Mouse (Mus musculus): ENCODE measurements around the gene Nr4a1. TPM values are rescaled to one million over a fixed set of nuclear protein-coding genes. Genes with fewer than 3 reads are reported as not detected.

The Nr4a1 gene
- total RNA-seq (2014; fragmentation: Nextera tagmentation), result 1.4 and 4.0 TPM in 2 replicates
- 2.4 and 4.1 TPM in 2 replicates for total RNA-seq (2017)

GRCm38 (mm10) chr15:101253886-101254795 is at the start of gene Nr4a1:
TSS of gene Nr4a1 (plus strand) at chr15:101254269.
- peak; percentile 60 for ATAC-seq (replicated peaks; ENCODE audit: poor library complexity, severe bottlenecking)

- ATAC-seq (replicated peaks; ENCODE audit: poor library complexity, severe bottlenecking), result no peak
Observed at GRCm38 (mm10) chr15:101204781-101205180, 49.3 kb upstream of the Nr4a1 start.

GRCm38 (mm10) chr15:101210228-101210627 is 43.8 kb upstream of the Nr4a1 start:
- ATAC-seq (replicated peaks; ENCODE audit: poor library complexity, severe bottlenecking), result peak; percentile 66

- ATAC-seq (replicated peaks; ENCODE audit: poor library complexity, severe bottlenecking), result no peak; the same call in 1 of the 2 replicates
Observed at GRCm38 (mm10) chr15:101210998-101211613, 43.0 kb upstream of the Nr4a1 start.

GRCm38 (mm10) chr15:101212435-101212834 is 41.6 kb upstream of the Nr4a1 start:
- no peak for ATAC-seq (replicated peaks; ENCODE audit: poor library complexity, severe bottlenecking)

- no peak for ATAC-seq (replicated peaks; ENCODE audit: poor library complexity, severe bottlenecking)
Observed at GRCm38 (mm10) chr15:101215136-101215535, 38.9 kb upstream of the Nr4a1 start.

GRCm38 (mm10) chr15:101216036-101216435 is 38.0 kb upstream of the Nr4a1 start:
- ATAC-seq (replicated peaks; ENCODE audit: poor library complexity, severe bottlenecking), result no peak

- no peak for ATAC-seq (replicated peaks; ENCODE audit: poor library complexity, severe bottlenecking)
Observed at GRCm38 (mm10) chr15:101220905-101221297, 33.2 kb upstream of the Nr4a1 start.

GRCm38 (mm10) chr15:101221298-101222104 is 32.6 kb upstream of the Nr4a1 start:
- peak; percentile 33; the same call in 1 of the 2 replicates for ATAC-seq (replicated peaks; ENCODE audit: poor library complexity, severe bottlenecking)

GRCm38 (mm10) chr15:101222897-101223482 is 31.1 kb upstream of the Nr4a1 start:
- ATAC-seq (replicated peaks; ENCODE audit: poor library complexity, severe bottlenecking), result peak; percentile 62

- ATAC-seq (replicated peaks; ENCODE audit: poor library complexity, severe bottlenecking), result no peak
Observed at GRCm38 (mm10) chr15:101223596-101223995, 30.5 kb upstream of the Nr4a1 start.

- peak; percentile 74 for ATAC-seq (replicated peaks; ENCODE audit: poor library complexity, severe bottlenecking)
Observed at GRCm38 (mm10) chr15:101224006-101224906, 29.8 kb upstream of the Nr4a1 start, which contains the start of gene Grasp. TSS of gene Grasp (plus strand) at chr15:101224188.

- ATAC-seq (replicated peaks; ENCODE audit: poor library complexity, severe bottlenecking), result no peak
Observed at GRCm38 (mm10) chr15:101224977-101225376, 29.1 kb upstream of the Nr4a1 start.

GRCm38 (mm10) chr15:101227971-101228370 is 26.1 kb upstream of the Nr4a1 start:
- ATAC-seq (replicated peaks; ENCODE audit: poor library complexity, severe bottlenecking), result no peak

GRCm38 (mm10) chr15:101228866-101229590 is 25.0 kb upstream of the Nr4a1 start:
- ATAC-seq (replicated peaks; ENCODE audit: poor library complexity, severe bottlenecking), result no peak

- ATAC-seq (replicated peaks; ENCODE audit: poor library complexity, severe bottlenecking), result no peak
Observed at GRCm38 (mm10) chr15:101230503-101230902, 23.6 kb upstream of the Nr4a1 start.

- peak; percentile 58 for ATAC-seq (replicated peaks; ENCODE audit: poor library complexity, severe bottlenecking)
Observed at GRCm38 (mm10) chr15:101230995-101231647, 22.9 kb upstream of the Nr4a1 start.

- no peak for ATAC-seq (replicated peaks; ENCODE audit: poor library complexity, severe bottlenecking)
Observed at GRCm38 (mm10) chr15:101231648-101232180, 22.4 kb upstream of the Nr4a1 start.
